Mouse (Mus musculus) C2C12 (cell line): ENCODE measurements at regions not wholly inside any gene's neighbourhood (a gene's known extent, or its start where the extent isn't known, plus 50 kb on each side); places are given as distances from the start of the nearest gene placed in this dataset.

Source experiments
- H3K27me3 ChIP-seq: one replicate; pipeline ENCODE4 v1.6.1; 2011; ENCODE audit not compliant: control insufficient read depth, insufficient read depth, insufficient read length
- H3K36me3 ChIP-seq: one replicate; pipeline ENCODE4 v1.6.1; 2011; ENCODE audit not compliant: control insufficient read depth, insufficient read depth
- H3K4me3 ChIP-seq: one replicate; pipeline ENCODE4 v1.5.1; 2011; ENCODE audit warnings: mild to moderate bottlenecking, control low read depth; ENCODE audit not compliant: poor library complexity, insufficient read depth, severe bottlenecking
- H3K79me2 ChIP-seq: one replicate; pipeline ENCODE4 v1.6.1; 2011; ENCODE audit not compliant: control insufficient read depth, insufficient read depth
- H3K79me3 ChIP-seq: one replicate; pipeline ENCODE4 v1.6.1; 2011; ENCODE audit warnings: low read depth, control low read depth
- H3ac ChIP-seq: one replicate; pipeline ENCODE3; 2011; ENCODE audit warnings: low read depth; ENCODE audit not compliant: control insufficient read depth, insufficient read length
- CEBPB ChIP-seq: IDR thresholded peaks from one replicate; pipeline ENCODE4 v1.6.1; 2011; ENCODE audit warnings: low read depth, mild to moderate bottlenecking, control low read depth, moderate library complexity
- CTCF ChIP-seq: IDR thresholded peaks from one replicate; pipeline ENCODE4 v1.5.1; 2011; ENCODE audit not compliant: control insufficient read depth, insufficient read depth, insufficient read length
- FOSL1 ChIP-seq: IDR thresholded peaks from one replicate; pipeline ENCODE4 v1.8.0; 2011; ENCODE audit warnings: mild to moderate bottlenecking, low read length; ENCODE audit not compliant: poor library complexity, insufficient read depth, severe bottlenecking
- MAX ChIP-seq: IDR thresholded peaks from one replicate; pipeline ENCODE4 v1.6.1; 2011; ENCODE audit warnings: mild to moderate bottlenecking, control low read depth
- MYOD1 ChIP-seq: IDR thresholded peaks from one replicate; pipeline ENCODE4 v1.6.1; 2011; ENCODE audit warnings: low read depth; ENCODE audit not compliant: control insufficient read depth, insufficient read length
- MYOG ChIP-seq: IDR thresholded peaks from one replicate; pipeline ENCODE4 v1.6.1; 2011; ENCODE audit not compliant: control insufficient read depth, insufficient read length; ENCODE audit errors: extremely low read depth
- USF1 ChIP-seq: IDR thresholded peaks from one replicate; pipeline ENCODE4 v1.6.1; 2011; ENCODE audit warnings: low read depth, mild to moderate bottlenecking, control low read depth, moderate library complexity

- Histone ChIP-seq H3K36me3 (no peaks in the 10 kb centered on the region), H3K27me3 (no peaks in the 10 kb centered on the region), H3ac (no peak overlapping the region), H3K4me3 (no peak overlapping the region), H3K79me2 (no peaks in the 10 kb centered on the region), H3K79me3 (no peaks in the 10 kb centered on the region)
- no peak for TF ChIP-seq MAX
- no peak for TF ChIP-seq MYOG
- TF ChIP-seq USF1: no peak
- TF ChIP-seq MYOD1: no peak
- no peak for TF ChIP-seq CEBPB
- no peak for TF ChIP-seq FOSL1
Measured at GRCm38 (mm10) chr13:78444691-78445349, 245.3 kb upstream of the Nr2f1 start.

GRCm38 (mm10) chr13:78428469-78428868, 228.9 kb upstream of the Nr2f1 start:
- TF ChIP-seq USF1: no peak
- TF ChIP-seq MYOG: no peak
- no peak for TF ChIP-seq FOSL1
- no peak for TF ChIP-seq CTCF
- no peak for TF ChIP-seq MAX
- TF ChIP-seq CEBPB: no peak
- no peak for TF ChIP-seq MYOD1
- Histone ChIP-seq H3K27me3 (no peaks in the 10 kb centered on the region), H3K4me3 (no peak overlapping the region), H3K36me3 (no peaks in the 10 kb centered on the region), H3K79me3 (no peaks in the 10 kb centered on the region), H3K79me2 (no peaks in the 10 kb centered on the region), H3ac (no peak overlapping the region)

- Histone ChIP-seq H3K79me3 (no peaks in the 10 kb centered on the region), H3K79me2 (no peaks in the 10 kb centered on the region), H3K4me3 (no peak overlapping the region), H3K36me3 (no peaks in the 10 kb centered on the region), H3K27me3 (no peaks in the 10 kb centered on the region), H3ac (no peak overlapping the region)
- TF ChIP-seq MAX (no peak), USF1 (no peak), CTCF (no peak), FOSL1 (no peak), MYOG (no peak), MYOD1 (no peak), CEBPB (no peak)
Measured at GRCm38 (mm10) chr13:78428084-78428445, 228.5 kb upstream of the Nr2f1 start.

- no peak for TF ChIP-seq MAX
- TF ChIP-seq MYOD1: no peak
- no peak for TF ChIP-seq FOSL1
- no peak for TF ChIP-seq USF1
- TF ChIP-seq CEBPB: no peak
- no peak for TF ChIP-seq MYOG
- TF ChIP-seq CTCF: no peak
- H3K36me3 ChIP-seq: no peaks in the 10 kb centered on the region
- H3K27me3 ChIP-seq: no peaks in the 10 kb centered on the region
- H3K79me3 ChIP-seq: no peaks in the 10 kb centered on the region
- no peak overlapping the region for H3ac ChIP-seq
- no peak overlapping the region for H3K4me3 ChIP-seq
- H3K79me2 ChIP-seq: no peaks in the 10 kb centered on the region
Measured at GRCm38 (mm10) chr13:78427141-78428083, 227.9 kb upstream of the Nr2f1 start.

- no peaks in the 10 kb centered on the region for H3K79me3 ChIP-seq
- no peaks in the 10 kb centered on the region for H3K27me3 ChIP-seq
- H3K79me2 ChIP-seq: no peaks in the 10 kb centered on the region
- no peaks in the 10 kb centered on the region for H3K36me3 ChIP-seq
- no peak overlapping the region for H3ac ChIP-seq
- TF ChIP-seq CEBPB: no peak
- no peak for TF ChIP-seq MAX
- TF ChIP-seq USF1: no peak
- no peak for TF ChIP-seq MYOG
- TF ChIP-seq MYOD1: no peak
- no peak overlapping the region for H3K4me3 ChIP-seq
Measured at GRCm38 (mm10) chr13:78426306-78426921, 226.9 kb upstream of the Nr2f1 start.
